Mouse (Mus musculus): ENCODE results near the gene Atxn2l.

GRCm38 (mm10) chr7:126452244-126452643 lies 51.0 kb downstream of the Atxn2l start:
- TF ChIP-seq GATA1 (IDR thresholded peaks at IDR 0.05; ENCODE audit: borderline replicate concordance, low read length) (no peak), FLI1 (IDR thresholded peaks at IDR 0.05; ENCODE audit: low read length) (no peak)

Data from megakaryocyte, embryonic 14.5 days (primary cell).